Mouse (Mus musculus) heart, adult 2 months (tissue): Measurements from ENCODE around the gene Spo11.

ENCODE experiments used
- CTCF ChIP-seq: fragments of 200-600 bp; IDR thresholded peaks from 2 replicates; pipeline ENCODE4 v1.8.1; 2022; ENCODE audit warnings: antibody characterized with exemption, mild to moderate bottlenecking, moderate library complexity
- POLR2A ChIP-seq: fragments of 200-500 bp; IDR thresholded peaks from 2 replicates; pipeline ENCODE4 v1.6.1; 2011; ENCODE audit warnings: mild to moderate bottlenecking, low read depth, low read length, control low read depth; ENCODE audit not compliant: insufficient read depth

DNA sequence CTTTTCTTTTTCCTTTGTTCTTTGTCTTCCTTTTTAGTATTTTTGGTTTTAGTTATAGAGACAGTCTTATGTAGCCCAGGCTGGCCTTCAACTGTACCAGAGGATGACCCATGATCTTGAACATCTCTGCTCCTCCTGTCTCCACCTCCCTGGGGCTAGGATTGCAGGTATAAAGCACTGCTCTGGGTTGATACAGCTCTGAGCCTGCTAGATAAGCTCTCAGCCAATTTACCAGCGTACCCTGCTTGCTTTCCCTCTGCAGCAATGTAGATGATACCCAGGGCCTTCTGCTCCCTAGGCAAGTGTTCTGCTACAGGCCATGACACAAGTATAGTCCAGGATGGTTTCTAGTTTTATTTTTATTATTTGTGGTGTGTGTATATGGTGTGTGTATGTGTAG is 64.4 kb downstream of the Spo11 start:
- TF ChIP-seq CTCF (no peak), POLR2A (no peak)
